Mouse (Mus musculus) heart, adult 2 months (tissue): Measurements from ENCODE around the gene Hcrtr1. TPM values are rescaled to one million over a fixed set of nuclear protein-coding genes. Genes with fewer than 3 reads are reported as not detected.

Experiments
- DNase-seq, 2 experiments: peaks; one replicate each; pipeline ENCODE4 v3.0.0; 2021
- H3K27ac ChIP-seq: fragments of 200-600 bp; 2 replicates; pipeline ENCODE4 v1.8.1; 2022
- H3K27me3 ChIP-seq: fragments of 200-500 bp; 2 replicates; pipeline ENCODE4 v1.6.1; 2012; ENCODE audit warnings: mild to moderate bottlenecking, low read length, inconsistent platforms, mixed read lengths; ENCODE audit not compliant: control insufficient read depth, insufficient read depth
- H3K36me3 ChIP-seq: fragments of 200-500 bp; 2 replicates; pipeline ENCODE4 v1.6.1; 2012; ENCODE audit warnings: low read length, inconsistent platforms; ENCODE audit not compliant: control insufficient read depth, insufficient read depth
- H3K4me1 ChIP-seq: fragments of 200-500 bp; 2 replicates; pipeline ENCODE4 v1.6.1; 2011; ENCODE audit warnings: low read length; ENCODE audit not compliant: control insufficient read depth, insufficient read depth
- H3K4me3 ChIP-seq: fragments of 200-600 bp; 2 replicates; pipeline ENCODE4 v1.8.1; 2022
- H3K79me2 ChIP-seq: fragments of 200-500 bp; replicated peaks from 2 replicates; pipeline ENCODE4 v1.6.1; 2012; ENCODE audit warnings: mild to moderate bottlenecking, inconsistent platforms, low read length, moderate library complexity, mixed read lengths; ENCODE audit not compliant: control insufficient read depth, insufficient read depth
- H3K9ac ChIP-seq: fragments of 200-500 bp; 2 replicates; pipeline ENCODE4 v1.6.1; 2012; ENCODE audit warnings: low read depth, mild to moderate bottlenecking, control low read depth, inconsistent platforms, low read length, mixed read lengths
- CTCF ChIP-seq: fragments of 200-600 bp; IDR thresholded peaks from 2 replicates; pipeline ENCODE4 v1.8.1; 2022; ENCODE audit warnings: antibody characterized with exemption, mild to moderate bottlenecking, moderate library complexity
- EP300 ChIP-seq: fragments of 200-500 bp; IDR thresholded peaks from 2 replicates; pipeline ENCODE4 v1.6.1; 2011; ENCODE audit warnings: low read depth, low read length, control low read depth; ENCODE audit not compliant: insufficient read depth
- POLR2A ChIP-seq: fragments of 200-500 bp; IDR thresholded peaks from 2 replicates; pipeline ENCODE4 v1.6.1; 2011; ENCODE audit warnings: mild to moderate bottlenecking, low read depth, low read length, control low read depth; ENCODE audit not compliant: insufficient read depth
- WGBS: fragments of 180-500 bp; shearing (Covaris S2); methylation state at CpG from one replicate; pipeline ENCODE4 v1.1.7; 2018; 5-methylcytosine and 5-hydroxymethylcytosine counted together
- intact Hi-C: fragments of 180-260 bp; cut with DNase I; formaldehyde crosslinking; loops from one replicate; pipeline ENCODE4 v1.15.1; 2025
- polyA plus RNA-seq: library from polyadenylated mRNA; depleted of rRNA; stranded (reverse); fragments of >200 nt; gene quantifications from 2 replicates; pipeline ENCODE4 v1.2.3, GENCODE M21; 2012
- total RNA-seq, 2 experiments: library from RNA; stranded (reverse); gene quantifications; 2 replicates each; pipeline ENCODE4 v1.2.3; 2021

Gene Hcrtr1
- total and polyA plus RNA-seq, 3 experiments: 0.27 TPM; not detected in 2

- no peaks in the 10 kb centered on the region for H3K27me3 ChIP-seq
- H3K4me1 ChIP-seq: peaks cover 16% of the 10 kb centered on the region
- peak in 1 of 2 experiments; percentile 48 for DNase-seq
- intact Hi-C loops: no loop called here
- no peak overlapping the region for H3K27ac ChIP-seq
- 13% methylated on average over 4 of the region's 4 CpGs for WGBS
- no peak overlapping the region for H3K4me3 ChIP-seq
- no peak overlapping the region for H3K9ac ChIP-seq
- TF ChIP-seq EP300: no peak
- no peak for TF ChIP-seq POLR2A
- no peak for TF ChIP-seq CTCF
- no peaks in the 10 kb centered on the region for H3K79me2 ChIP-seq
- no peaks in the 10 kb centered on the region for H3K36me3 ChIP-seq
These were observed 42.7 kb upstream of the Hcrtr1 start for GRCm38 (mm10) chr4:130181886-130182285.

DNA sequence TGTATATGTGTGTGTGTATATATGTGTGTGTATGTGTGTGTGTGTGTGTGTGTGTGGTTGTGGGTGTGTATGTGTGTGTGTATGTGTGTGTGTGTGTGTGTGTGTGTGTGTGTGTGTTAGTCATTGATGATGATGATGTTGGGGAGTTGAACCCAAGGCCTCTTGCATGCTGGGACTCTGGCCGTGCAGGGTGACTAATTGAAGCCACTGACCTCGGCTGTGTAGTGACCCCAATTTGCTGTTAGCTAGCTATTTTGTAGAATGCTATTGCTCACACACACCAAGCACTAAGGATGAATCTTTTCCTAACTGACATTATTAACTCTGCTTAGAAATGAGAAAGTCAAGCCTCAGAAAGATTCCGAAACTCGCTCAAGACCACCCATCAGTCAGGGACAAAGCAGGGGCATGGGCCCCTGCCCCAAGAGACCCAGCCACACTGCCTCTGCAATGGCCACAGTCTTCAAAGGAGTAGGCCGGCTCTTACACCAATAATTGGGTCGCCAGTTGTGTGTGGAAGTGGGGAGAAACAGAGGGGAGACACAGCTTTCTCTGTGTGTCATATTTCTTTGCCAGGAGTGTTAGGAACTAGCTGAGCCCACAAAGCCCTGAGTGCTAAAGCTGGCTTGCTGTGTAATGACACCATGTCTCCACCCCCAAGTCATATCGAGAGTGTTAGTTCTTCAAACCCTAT lies 41.9 kb upstream of the Hcrtr1 start:
- no peak overlapping the region for H3K27ac ChIP-seq
- H3K36me3 ChIP-seq: no peaks in the 10 kb centered on the region
- no peaks in the 10 kb centered on the region for H3K79me2 ChIP-seq
- TF ChIP-seq POLR2A (no peak), CTCF (no peak), EP300 (no peak)
- no peak overlapping the region for H3K9ac ChIP-seq
- peaks cover 18% of the 10 kb centered on the region for H3K4me1 ChIP-seq
- DNase-seq: no peak
- H3K4me3 ChIP-seq: no peak overlapping the region
- 80% methylated on average over 7 of the region's 7 CpGs for WGBS
- intact Hi-C loops: no loop called here
- H3K27me3 ChIP-seq: no peaks in the 10 kb centered on the region

- Histone ChIP-seq H3K4me3 (no peak overlapping the region), H3K27ac (no peak overlapping the region), H3K4me1 (peaks cover 22% of the 10 kb centered on the region), H3K27me3 (no peaks in the 10 kb centered on the region), H3K9ac (no peak overlapping the region), H3K79me2 (no peaks in the 10 kb centered on the region), H3K36me3 (no peaks in the 10 kb centered on the region)
- TF ChIP-seq POLR2A (no peak), EP300 (no peak), CTCF (no peak)
- DNase-seq: no peak
- intact Hi-C loops: no loop called here
- WGBS: 84% methylated on average over 3 of the region's 3 CpGs
These were observed 40.7 kb upstream of the Hcrtr1 start for GRCm38 (mm10) chr4:130179876-130180275.

GRCm38 (mm10) chr4:130177536-130177935 lies 38.4 kb upstream of the Hcrtr1 start:
- no peaks in the 10 kb centered on the region for H3K27me3 ChIP-seq

DNA sequence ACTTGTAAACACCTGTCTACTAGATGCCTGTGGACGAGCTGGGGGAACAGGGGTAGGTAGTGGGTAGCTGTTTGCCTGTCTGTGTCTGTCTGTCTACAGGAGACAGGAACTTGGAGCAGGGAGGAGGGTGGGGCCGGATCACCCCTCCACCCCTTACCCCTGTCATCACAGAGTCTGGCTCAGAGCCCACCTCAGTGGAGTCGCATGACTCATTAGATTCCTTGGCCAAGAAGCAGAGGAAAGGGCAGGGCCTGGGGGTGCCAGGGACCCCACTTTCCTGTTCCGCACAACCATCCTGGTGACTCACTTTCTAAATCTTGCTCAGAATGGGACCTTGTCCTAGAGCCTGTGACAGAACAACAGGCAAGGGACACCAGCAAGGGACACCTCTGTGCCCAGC lies 37.9 kb upstream of the Hcrtr1 start:
- TF ChIP-seq POLR2A (no peak), CTCF (no peak), EP300 (no peak)
- Histone ChIP-seq H3K4me1 (peaks cover 20% of the 10 kb centered on the region), H3K27ac (peak overlapping the region; percentile 61), H3K79me2 (no peaks in the 10 kb centered on the region), H3K4me3 (no peak overlapping the region), H3K36me3 (no peaks in the 10 kb centered on the region), H3K9ac (no peak overlapping the region), H3K27me3 (no peaks in the 10 kb centered on the region)
- intact Hi-C loops: no loop called here
- 31% methylated on average over 4 of the region's 4 CpGs for WGBS
- peak; percentile 62 to 67 for DNase-seq

More at GRCm38 (mm10) chr4:130177536-130177935, 38.4 kb upstream of the Hcrtr1 start:
- peaks cover 22% of the 10 kb centered on the region for H3K4me1 ChIP-seq
- no peaks in the 10 kb centered on the region for H3K79me2 ChIP-seq
- H3K27ac ChIP-seq: peak overlapping the region; percentile 61
- no peak overlapping the region for H3K4me3 ChIP-seq
- WGBS: 69% methylated on average over 7 of the region's 7 CpGs
- H3K36me3 ChIP-seq: no peaks in the 10 kb centered on the region
- H3K9ac ChIP-seq: no peak overlapping the region
- intact Hi-C loops: no loop called here
- no peak for DNase-seq
- TF ChIP-seq CTCF: no peak
- TF ChIP-seq POLR2A: no peak
- no peak for TF ChIP-seq EP300

DNA sequence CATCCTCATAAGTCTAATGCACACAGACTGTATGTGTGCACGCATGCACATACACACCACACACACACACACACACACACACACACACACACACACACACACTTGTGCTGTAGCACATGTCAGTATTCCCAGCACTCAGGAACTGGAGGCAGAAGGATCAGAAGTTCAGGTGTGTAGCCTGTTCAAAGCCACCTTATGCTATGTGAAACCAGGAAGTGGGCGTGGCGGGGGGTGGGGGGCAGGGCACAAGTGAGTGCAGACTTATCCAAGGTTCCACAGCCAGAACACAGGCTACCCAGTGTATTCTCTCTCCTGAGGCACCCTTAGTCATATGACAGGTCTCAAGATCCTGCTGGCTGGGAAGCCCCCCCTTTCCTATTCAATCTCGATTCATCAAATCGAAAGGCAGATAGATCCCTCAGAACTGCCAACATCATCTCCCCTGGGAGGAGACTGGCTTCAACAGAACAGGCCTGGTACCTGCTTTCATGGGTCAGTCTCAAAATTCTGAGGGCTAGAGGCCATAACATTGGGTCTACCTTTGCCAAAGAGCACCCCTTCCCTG lies 37.1 kb upstream of the Hcrtr1 start:
- H3K27ac ChIP-seq: no peak overlapping the region
- no peak overlapping the region for H3K9ac ChIP-seq
- no peak for DNase-seq
- TF ChIP-seq CTCF (no peak), POLR2A (no peak), EP300 (no peak)
- intact Hi-C loops: no loop called here
- 54% methylated on average over 5 of the region's 5 CpGs for WGBS
- no peaks in the 10 kb centered on the region for H3K27me3 ChIP-seq
- H3K4me1 ChIP-seq: peaks cover 18% of the 10 kb centered on the region
- no peak overlapping the region for H3K4me3 ChIP-seq
- no peaks in the 10 kb centered on the region for H3K79me2 ChIP-seq
- no peaks in the 10 kb centered on the region for H3K36me3 ChIP-seq
